Mouse (Mus musculus) embryonic fibroblast, embryonic 13.5 days (primary cell): ENCODE data around the gene Rabep1.

Experiments used
- CTCF ChIP-seq: IDR thresholded peaks from 2 replicates; pipeline ENCODE4 v1.5.1; 2011; ENCODE audit warnings: mild to moderate bottlenecking, control low read depth, low read length, moderate library complexity, borderline replicate concordance; ENCODE audit not compliant: insufficient read depth
- POLR2A ChIP-seq: IDR thresholded peaks from 2 replicates; pipeline ENCODE4 v1.6.1; 2011; ENCODE audit warnings: low read depth, mild to moderate bottlenecking, control low read depth, low read length, moderate library complexity

GRCm38 (mm10) chr11:70842983-70843382, 1.6 kb upstream of the Rabep1 start:
- TF ChIP-seq CTCF (no peak), POLR2A (no peak)
